Comparison of ENCODE assay signal across 25 mouse cellular contexts in genomic region chr1:18191719-18192118, GRCm38 (mm10). TPM values are rescaled to one million over a fixed set of nuclear protein-coding genes. Genes with fewer than 3 reads are reported as not detected.
DNase-seq lines count a peak whose midpoint lies in the region; ATAC-seq lines count a peak whose summit lies in the region.
"Had no signal": no experiment of that assay in that cellular context is flagged by ENCODE, and none has a peak within 500 bp of the region (broad histone marks: within the 10 kb centered on the region; RNA-seq: fewer than 3 reads in every experiment).

No protein-coding gene starts in this region.

- no peak overlapping the region for H3K9ac ChIP-seq in neural tube, embryonic 13.5 days
- no peak overlapping the region for H3K9ac ChIP-seq in midbrain, embryonic 15.5 days
- H3K9ac ChIP-seq: embryonic facial prominence, embryonic 12.5 days; intestine, embryonic 15.5 days; limb, embryonic 13.5 days; liver, embryonic 13.5 days; lung, embryonic 15.5 days; midbrain, embryonic 12.5 days had no signal

- no peaks in the 10 kb centered on the region for H3K9me3 ChIP-seq in neural tube, embryonic 13.5 days
- H3K9me3 ChIP-seq in midbrain, embryonic 15.5 days: no peaks in the 10 kb centered on the region
- H3K9me3 ChIP-seq: embryonic facial prominence, embryonic 12.5 days; intestine, embryonic 15.5 days; limb, embryonic 13.5 days; liver, embryonic 13.5 days; lung, embryonic 15.5 days; midbrain, embryonic 12.5 days had no signal

- peak; percentile 57 for ATAC-seq in neural tube, embryonic 13.5 days (ENCODE audit: low read depth)
- peak; percentile 74 for ATAC-seq in midbrain, embryonic 15.5 days (replicated peaks)
- ATAC-seq: intestine, embryonic 15.5 days had no signal

- no peaks in the 10 kb centered on the region for H3K36me3 ChIP-seq in neural tube, embryonic 13.5 days
- no peaks in the 10 kb centered on the region for H3K36me3 ChIP-seq in midbrain, embryonic 15.5 days (replicated peaks)
- H3K36me3 ChIP-seq: embryonic facial prominence, embryonic 12.5 days; intestine, embryonic 15.5 days; limb, embryonic 13.5 days; liver, embryonic 13.5 days; lung, embryonic 15.5 days; midbrain, embryonic 12.5 days had no signal

- peaks cover 21% of the 10 kb centered on the region for H3K4me1 ChIP-seq in neural tube, embryonic 13.5 days (replicated peaks)
- H3K4me1 ChIP-seq in midbrain, embryonic 15.5 days: 0 out of 2 replicates have a peak, but pooled peaks cover 7% of the 10 kb centered on the region
- H3K4me1 ChIP-seq: embryonic facial prominence, embryonic 12.5 days; intestine, embryonic 15.5 days; limb, embryonic 13.5 days; liver, embryonic 13.5 days; lung, embryonic 15.5 days had no signal

- H3K4me3 ChIP-seq in neural tube, embryonic 13.5 days: no peak overlapping the region
- H3K4me3 ChIP-seq in midbrain, embryonic 15.5 days: no peak overlapping the region
- H3K4me3 ChIP-seq: embryonic facial prominence, embryonic 12.5 days; erythroblast, embryonic 14.5 days; heart, adult 2 months; intestine, embryonic 15.5 days; limb, embryonic 13.5 days; liver, embryonic 13.5 days; lung, embryonic 15.5 days; midbrain, embryonic 12.5 days had no signal

- H3K27ac ChIP-seq in neural tube, embryonic 13.5 days (replicated peaks): no peak overlapping the region
- no peak overlapping the region for H3K27ac ChIP-seq in midbrain, embryonic 15.5 days
- H3K27ac ChIP-seq: embryonic facial prominence, embryonic 12.5 days; heart, adult 2 months; intestine, embryonic 15.5 days; limb, embryonic 13.5 days; liver, embryonic 13.5 days; lung, embryonic 15.5 days; macrophage; midbrain, embryonic 12.5 days had no signal

- 0 out of 2 replicates have a peak, but pooled peaks cover 4% of the 10 kb centered on the region for H3K27me3 ChIP-seq in neural tube, embryonic 13.5 days
- no peaks in the 10 kb centered on the region for H3K27me3 ChIP-seq in midbrain, embryonic 15.5 days (replicated peaks)
- H3K27me3 ChIP-seq: embryonic facial prominence, embryonic 12.5 days; intestine, embryonic 15.5 days; limb, embryonic 13.5 days; liver, embryonic 13.5 days; lung, embryonic 15.5 days; midbrain, embryonic 12.5 days had no signal

- H3K4me2 ChIP-seq in neural tube, embryonic 13.5 days: no peak overlapping the region
- no peak overlapping the region for H3K4me2 ChIP-seq in midbrain, embryonic 15.5 days
- H3K4me2 ChIP-seq: embryonic facial prominence, embryonic 12.5 days; intestine, embryonic 15.5 days; limb, embryonic 13.5 days; liver, embryonic 13.5 days; lung, embryonic 15.5 days; midbrain, embryonic 12.5 days had no signal

- WGBS in neural tube, embryonic 13.5 days: 20% methylated on average over 4 of the region's 4 CpGs
- WGBS in midbrain, embryonic 15.5 days: 34% methylated on average over 4 of the region's 4 CpGs

- DNase-seq in neural tube, embryonic 10.5 days (ENCODE audit: extremely low spot score, low spot score): no peak
- peak; percentile 3 for DNase-seq in forelimb bud, embryonic 11.5 days (ENCODE audit: low read depth, low spot score)
- DNase-seq in lung, postnatal 4 days: no peak
- no peak for DNase-seq in ovary, postnatal 36 days (ENCODE audit: low spot score)
- no peak for DNase-seq in MN1 (ENCODE audit: low spot score)
- DNase-seq: B cell, adult 2 months; cerebellum, adult 9-10 months; gastrocnemius, postnatal 25 days; heart, adult 2 months; heart, postnatal 36 days; liver, embryonic 13.5 days; thymus, postnatal 36 days had no signal

RNA-seq across cellular contexts. Expression of gene Defb18, which starts 45.5 kb away (rescaled TPM):
- not detected in 2 replicates for polyA plus RNA-seq in neural tube, embryonic 13.5 days (2015; fragmentation: Nextera tagmentation; extraction: Ambion mirVana)
- not detected in 2 replicates for polyA plus RNA-seq in midbrain, embryonic 15.5 days (2015; fragmentation: Nextera tagmentation; extraction: Ambion mirVana)
- polyA plus RNA-seq: cortical plate, adult 2 months; embryonic facial prominence, embryonic 12.5 days; erythroblast, embryonic 14.5 days; heart, adult 2 months; heart, embryonic 14.5 days; intestine, embryonic 15.5 days; kidney, embryonic 14.5 days; limb, embryonic 13.5 days; liver, embryonic 13.5 days; lung, embryonic 15.5 days; macrophage; midbrain, embryonic 12.5 days; testis, adult 2 months had no signal

RNA-seq across cellular contexts. Expression of gene Crisp4, which starts 46.0 kb away (rescaled TPM):
- polyA plus RNA-seq in neural tube, embryonic 13.5 days (2015; fragmentation: Nextera tagmentation; extraction: Ambion mirVana): not detected in 2 replicates
- not detected in 2 replicates for polyA plus RNA-seq in midbrain, embryonic 15.5 days (2015; fragmentation: Nextera tagmentation; extraction: Ambion mirVana)
- polyA plus RNA-seq: cortical plate, adult 2 months; embryonic facial prominence, embryonic 12.5 days; heart, adult 2 months; heart, embryonic 14.5 days; intestine, embryonic 15.5 days; kidney, embryonic 14.5 days; limb, embryonic 13.5 days; liver, embryonic 13.5 days; lung, embryonic 15.5 days; macrophage; midbrain, embryonic 12.5 days; testis, adult 2 months had no signal
